Mouse (Mus musculus): ENCODE results near the gene Tmem87a. TPM values are rescaled to one million over a fixed set of nuclear protein-coding genes. Genes with fewer than 3 reads are reported as not detected.

Gene Tmem87a
- polyA plus RNA-seq, 1 experiment from 2014 or later: 7.7 TPM

DNA sequence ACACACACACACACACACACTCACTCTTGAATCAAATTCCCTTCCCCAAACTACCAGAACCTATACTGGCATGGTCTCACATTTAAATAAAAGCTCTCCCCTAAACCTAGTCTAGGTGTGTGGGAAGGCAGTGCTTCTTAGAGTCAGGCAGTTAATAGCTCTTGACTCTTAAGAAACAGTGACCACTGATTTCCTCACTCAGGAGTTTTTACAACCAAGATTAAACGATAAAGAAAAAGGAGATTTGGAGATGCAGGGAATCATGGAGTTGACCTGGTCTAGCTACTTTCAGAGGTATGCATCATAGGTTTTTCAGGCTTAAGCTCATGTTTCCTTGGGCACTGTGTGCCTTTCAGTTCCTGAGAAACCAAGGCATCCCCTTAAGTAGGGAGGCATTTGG is 17.6 kb downstream of the Tmem87a start:
- Histone ChIP-seq H3K9ac (ENCODE audit: low read length) (no peak overlapping the region), H3K4me1 (ENCODE audit: control insufficient read depth, insufficient read depth, low read length) (no peaks in the 10 kb centered on the region), H3K9me3 (replicated peaks; ENCODE audit: control insufficient read depth, low read length) (no peaks in the 10 kb centered on the region), H3K27ac (ENCODE audit: low read length) (no peak overlapping the region), H3K36me3 (ENCODE audit: control insufficient read depth, insufficient read depth) (peaks cover 31% of the 10 kb centered on the region), H3K4me3 (ENCODE audit: low read length) (no peak overlapping the region), H3K27me3 (ENCODE audit: control insufficient read depth, insufficient read depth, low read length) (no peaks in the 10 kb centered on the region), H3K4me2 (ENCODE audit: low read depth, low read length) (no peak overlapping the region)
- WGBS: 83% methylated on average over 1 of the region's 1 CpGs
- no peak for ATAC-seq (replicated peaks; ENCODE audit: extremely low read depth, insufficient read depth, low FRiP score)

GRCm38 (mm10) chr2:120373858-120374257 is 30.1 kb downstream of the Tmem87a start:
- Histone ChIP-seq H3K9me3 (replicated peaks; ENCODE audit: control insufficient read depth, low read length) (no peaks in the 10 kb centered on the region), H3K4me2 (ENCODE audit: low read depth, low read length) (no peak overlapping the region), H3K4me1 (ENCODE audit: control insufficient read depth, insufficient read depth, low read length) (no peaks in the 10 kb centered on the region), H3K4me3 (ENCODE audit: low read length) (no peak overlapping the region), H3K36me3 (ENCODE audit: control insufficient read depth, insufficient read depth) (peaks cover 40% of the 10 kb centered on the region), H3K27me3 (ENCODE audit: control insufficient read depth, insufficient read depth, low read length) (no peaks in the 10 kb centered on the region), H3K9ac (ENCODE audit: low read length) (no peak overlapping the region), H3K27ac (ENCODE audit: low read length) (no peak overlapping the region)
- WGBS: 87% methylated on average over 4 of the region's 4 CpGs
- no peak for ATAC-seq (replicated peaks; ENCODE audit: extremely low read depth, insufficient read depth, low FRiP score)

DNA sequence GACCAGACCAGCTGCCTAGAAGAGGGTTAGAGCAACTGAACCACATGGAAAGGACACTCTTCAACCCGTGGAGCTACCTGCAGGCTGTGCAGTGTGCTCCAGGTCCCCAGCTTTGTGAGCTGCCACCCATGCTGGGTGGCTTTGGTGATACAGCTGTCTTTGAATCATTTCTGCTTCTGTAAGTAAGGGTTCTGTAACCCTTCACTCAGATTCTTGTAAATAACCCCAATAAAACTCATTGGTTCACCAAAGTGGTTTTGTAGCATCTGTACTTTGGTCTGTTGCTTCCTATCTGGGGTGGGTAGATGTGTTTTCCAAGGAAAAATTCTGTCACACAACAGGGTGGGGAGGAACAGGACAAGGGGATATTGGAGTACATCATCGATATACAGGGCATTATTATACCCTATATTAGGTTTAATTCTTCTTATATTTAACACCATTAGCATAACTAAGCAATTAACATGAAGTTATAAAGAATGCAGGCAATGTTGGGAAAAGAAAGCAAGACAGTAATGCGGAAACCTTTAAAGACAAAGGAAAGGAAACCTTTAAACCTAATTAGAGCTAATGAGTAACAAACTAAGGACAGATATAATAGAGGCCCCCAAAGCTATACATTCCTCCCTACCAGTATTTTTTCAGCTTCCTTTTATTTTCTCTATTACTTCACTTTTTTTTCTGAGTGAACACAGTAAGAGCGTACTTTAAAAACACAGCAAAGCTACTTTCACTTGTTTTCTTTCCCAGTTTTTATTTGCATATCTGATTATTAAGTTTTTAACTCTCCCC is 36.3 kb downstream of the Tmem87a start:
- Histone ChIP-seq H3K9ac (ENCODE audit: low read length) (no peak overlapping the region), H3K9me3 (replicated peaks; ENCODE audit: control insufficient read depth, low read length) (no peaks in the 10 kb centered on the region), H3K27ac (ENCODE audit: low read length) (no peak overlapping the region), H3K4me1 (ENCODE audit: control insufficient read depth, insufficient read depth, low read length) (no peaks in the 10 kb centered on the region), H3K4me2 (ENCODE audit: low read depth, low read length) (no peak overlapping the region), H3K4me3 (ENCODE audit: low read length) (no peak overlapping the region), H3K36me3 (ENCODE audit: control insufficient read depth, insufficient read depth) (peaks cover 49% of the 10 kb centered on the region), H3K27me3 (ENCODE audit: control insufficient read depth, insufficient read depth, low read length) (no peaks in the 10 kb centered on the region)
- WGBS: 92% methylated on average over 4 of the region's 4 CpGs
- ATAC-seq (replicated peaks; ENCODE audit: extremely low read depth, insufficient read depth, low FRiP score): no peak

DNA sequence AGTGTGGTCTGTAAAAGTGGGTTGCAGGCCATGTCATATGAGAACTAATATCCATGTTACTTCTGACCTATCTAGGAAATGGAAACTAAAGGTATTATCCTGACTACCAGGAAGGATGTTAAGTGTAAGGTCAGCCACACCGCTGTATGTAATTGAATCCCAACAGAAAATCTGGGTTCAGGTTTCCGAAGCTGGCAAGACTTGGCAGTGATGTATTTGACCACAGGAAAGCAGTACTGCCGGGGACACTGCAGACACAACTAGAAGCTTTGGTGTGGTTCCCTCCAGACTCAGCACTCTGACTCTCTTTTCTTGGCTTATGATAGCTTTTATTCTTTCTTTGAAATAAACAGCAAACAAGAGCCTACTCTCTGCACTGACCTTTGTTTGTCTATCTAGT is 37.4 kb downstream of the Tmem87a start:
- Histone ChIP-seq H3K27ac (ENCODE audit: low read length) (no peak overlapping the region), H3K36me3 (ENCODE audit: control insufficient read depth, insufficient read depth) (peaks cover 50% of the 10 kb centered on the region), H3K4me3 (ENCODE audit: low read length) (no peak overlapping the region), H3K27me3 (ENCODE audit: control insufficient read depth, insufficient read depth, low read length) (no peaks in the 10 kb centered on the region), H3K4me2 (ENCODE audit: low read depth, low read length) (no peak overlapping the region), H3K4me1 (ENCODE audit: control insufficient read depth, insufficient read depth, low read length) (no peaks in the 10 kb centered on the region), H3K9me3 (replicated peaks; ENCODE audit: control insufficient read depth, low read length) (no peaks in the 10 kb centered on the region), H3K9ac (ENCODE audit: low read length) (no peak overlapping the region)
- 88% methylated on average over 3 of the region's 3 CpGs for WGBS
- ATAC-seq (replicated peaks; ENCODE audit: extremely low read depth, insufficient read depth, low FRiP score): no peak

- H3K9ac ChIP-seq (ENCODE audit: low read length): no peak overlapping the region
- H3K4me3 ChIP-seq (ENCODE audit: low read length): no peak overlapping the region
- H3K4me2 ChIP-seq (ENCODE audit: low read depth, low read length): no peak overlapping the region
- H3K27ac ChIP-seq (ENCODE audit: low read length): no peak overlapping the region
- H3K9me3 ChIP-seq (replicated peaks; ENCODE audit: control insufficient read depth, low read length): no peaks in the 10 kb centered on the region
- no peak for ATAC-seq (replicated peaks; ENCODE audit: extremely low read depth, insufficient read depth, low FRiP score)
- H3K27me3 ChIP-seq (ENCODE audit: control insufficient read depth, insufficient read depth, low read length): no peaks in the 10 kb centered on the region
- WGBS: 71% methylated on average over 1 of the region's 1 CpGs
- peaks cover 43% of the 10 kb centered on the region for H3K36me3 ChIP-seq (ENCODE audit: control insufficient read depth, insufficient read depth)
- H3K4me1 ChIP-seq (ENCODE audit: control insufficient read depth, insufficient read depth, low read length): no peaks in the 10 kb centered on the region
These were observed 43.5 kb downstream of the Tmem87a start for GRCm38 (mm10) chr2:120360425-120360824.

- 12% methylated on average over 44 of the region's 44 CpGs for WGBS
- no peaks in the 10 kb centered on the region for H3K27me3 ChIP-seq (ENCODE audit: control insufficient read depth, insufficient read depth, low read length)
- peaks cover 23% of the 10 kb centered on the region for H3K36me3 ChIP-seq (ENCODE audit: control insufficient read depth, insufficient read depth)
- H3K4me1 ChIP-seq (ENCODE audit: control insufficient read depth, insufficient read depth, low read length): peaks cover 12% of the 10 kb centered on the region
- peak within 1 kb of the TSS; percentile 77 for H3K4me3 ChIP-seq (ENCODE audit: low read length)
- ATAC-seq (replicated peaks; ENCODE audit: extremely low read depth, insufficient read depth, low FRiP score): peak; percentile 85
- no peaks in the 10 kb centered on the region for H3K9me3 ChIP-seq (replicated peaks; ENCODE audit: control insufficient read depth, low read length)
- H3K27ac ChIP-seq (ENCODE audit: low read length): peak within 1 kb of the TSS; percentile 64; the same call in 1 of the 2 replicates
- peak within 1 kb of the TSS; percentile 88 for H3K9ac ChIP-seq (ENCODE audit: low read length)
- H3K4me2 ChIP-seq (ENCODE audit: low read depth, low read length): peak within 1 kb of the TSS; percentile 60
These were observed 50.9 kb downstream of the Tmem87a start, which contains the start of gene Vps39 for GRCm38 (mm10) chr2:120352682-120353646. Vps39 (minus strand) TSS chr2:120353137.

GRCm38 (mm10) chr2:120351321-120351720 is 52.6 kb downstream of the Tmem87a start:
- Histone ChIP-seq H3K36me3 (ENCODE audit: control insufficient read depth, insufficient read depth) (peaks cover 29% of the 10 kb centered on the region), H3K4me2 (ENCODE audit: low read depth, low read length) (no peak overlapping the region), H3K27ac (ENCODE audit: low read length) (no peak overlapping the region), H3K27me3 (ENCODE audit: control insufficient read depth, insufficient read depth, low read length) (no peaks in the 10 kb centered on the region), H3K9me3 (replicated peaks; ENCODE audit: control insufficient read depth, low read length) (no peaks in the 10 kb centered on the region), H3K9ac (ENCODE audit: low read length) (no peak overlapping the region; the same call in 1 of the 2 replicates), H3K4me3 (ENCODE audit: low read length) (no peak overlapping the region), H3K4me1 (ENCODE audit: control insufficient read depth, insufficient read depth, low read length) (peaks cover 12% of the 10 kb centered on the region)
- WGBS: 44% methylated on average over 5 of the region's 5 CpGs
- no peak for ATAC-seq (replicated peaks; ENCODE audit: extremely low read depth, insufficient read depth, low FRiP score)

DNA sequence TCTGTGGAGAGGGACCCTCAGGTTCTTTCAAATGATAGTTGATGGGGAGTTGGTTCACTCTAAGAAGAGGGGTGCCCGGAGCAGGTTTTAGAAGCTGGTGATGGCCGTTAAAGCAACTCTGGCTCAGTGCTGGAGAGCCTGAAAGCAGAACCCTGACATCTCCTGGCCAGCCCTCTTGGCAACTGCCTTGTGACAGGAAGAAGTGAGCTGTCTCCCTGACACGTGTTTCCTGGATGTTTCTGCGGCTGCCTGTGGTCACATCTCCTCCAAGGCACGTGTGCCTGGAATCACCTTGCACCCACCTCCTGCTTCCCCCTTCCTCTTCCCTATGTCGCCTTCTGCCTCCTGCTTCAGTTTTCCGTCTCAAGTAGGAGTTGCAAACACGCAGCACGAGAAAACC is 55.8 kb downstream of the Tmem87a start:
- no peaks in the 10 kb centered on the region for H3K27me3 ChIP-seq (ENCODE audit: control insufficient read depth, insufficient read depth, low read length)
- no peak overlapping the region for H3K9ac ChIP-seq (ENCODE audit: low read length)
- H3K4me2 ChIP-seq (ENCODE audit: low read depth, low read length): no peak overlapping the region
- peaks cover 28% of the 10 kb centered on the region for H3K36me3 ChIP-seq (ENCODE audit: control insufficient read depth, insufficient read depth)
- no peak for ATAC-seq (replicated peaks; ENCODE audit: extremely low read depth, insufficient read depth, low FRiP score)
- peaks cover 12% of the 10 kb centered on the region for H3K4me1 ChIP-seq (ENCODE audit: control insufficient read depth, insufficient read depth, low read length)
- 69% methylated on average over 9 of the region's 9 CpGs for WGBS
- H3K9me3 ChIP-seq (replicated peaks; ENCODE audit: control insufficient read depth, low read length): no peaks in the 10 kb centered on the region
- no peak overlapping the region for H3K4me3 ChIP-seq (ENCODE audit: low read length)
- no peak overlapping the region for H3K27ac ChIP-seq (ENCODE audit: low read length)

DNA sequence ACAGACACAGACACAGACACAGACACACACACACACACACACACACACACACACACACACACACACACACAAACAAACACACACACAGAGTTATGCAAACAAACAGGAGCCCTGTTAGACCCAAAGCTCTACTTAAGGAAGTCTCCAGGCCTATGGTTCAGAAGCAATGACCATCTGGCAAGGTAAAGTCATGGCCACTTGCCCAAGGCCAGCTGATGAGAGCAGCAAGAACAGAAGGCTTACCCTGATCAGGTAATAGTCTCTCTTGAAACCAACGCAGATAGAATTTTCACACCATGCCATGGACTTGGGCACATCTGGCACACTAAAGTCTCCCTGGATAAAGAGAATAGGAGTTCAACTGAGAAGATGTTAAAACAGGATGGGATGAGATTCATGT is 62.2 kb downstream of the Tmem87a start:
- Histone ChIP-seq H3K9ac (ENCODE audit: low read length) (no peak overlapping the region), H3K9me3 (replicated peaks; ENCODE audit: control insufficient read depth, low read length) (no peaks in the 10 kb centered on the region), H3K36me3 (ENCODE audit: control insufficient read depth, insufficient read depth) (peaks cover 38% of the 10 kb centered on the region), H3K27ac (ENCODE audit: low read length) (no peak overlapping the region), H3K4me2 (ENCODE audit: low read depth, low read length) (no peak overlapping the region), H3K27me3 (ENCODE audit: control insufficient read depth, insufficient read depth, low read length) (no peaks in the 10 kb centered on the region), H3K4me1 (ENCODE audit: control insufficient read depth, insufficient read depth, low read length) (no peaks in the 10 kb centered on the region), H3K4me3 (ENCODE audit: low read length) (no peak overlapping the region)
- ATAC-seq (replicated peaks; ENCODE audit: extremely low read depth, insufficient read depth, low FRiP score): no peak
- WGBS: 90% methylated on average over 1 of the region's 1 CpGs
